Mouse (Mus musculus) ES-E14 (cell line): ENCODE results near the gene Cldn15. TPM values are rescaled to one million over a fixed set of nuclear protein-coding genes. Genes with fewer than 3 reads are reported as not detected.

Source experiments
- DNase-seq: peaks from one replicate; pipeline ENCODE4 v3.0.0-alpha.2; 2013; ENCODE audit warnings: low read depth, low spot score
- H3K27ac ChIP-seq: 2 replicates; pipeline ENCODE4 v1.5.1; 2012; ENCODE audit warnings: low read depth, mild to moderate bottlenecking, low read length, moderate library complexity, mixed read lengths; ENCODE audit not compliant: poor library complexity, insufficient read depth, severe bottlenecking
- H3K36me3 ChIP-seq: 2 replicates; pipeline ENCODE4 v1.6.1; 2012; ENCODE audit warnings: mild to moderate bottlenecking, low read length, moderate library complexity, mixed read lengths; ENCODE audit not compliant: control insufficient read depth, poor library complexity, insufficient read depth, severe bottlenecking
- H3K4me1 ChIP-seq, 2 experiments: fragments of 150-350 bp in 1 of 2; sonication (generic) in 1 of 2; 2 replicates each; pipeline ENCODE4 v1.6.1; 2012; ENCODE audit warnings: low read length in 2 of 2, mild to moderate bottlenecking in 1 of 2, mixed read lengths in 1 of 2; ENCODE audit not compliant: control insufficient read depth in 2 of 2, insufficient read depth in 2 of 2, poor library complexity in 1 of 2
- H3K4me3 ChIP-seq, 2 experiments: fragments of 150-350 bp in 1 of 2; sonication (generic) in 1 of 2; 2 replicates each; pipeline ENCODE4 v1.5.1; 2012; ENCODE audit warnings: low read length in 2 of 2, low read depth in 1 of 2, mild to moderate bottlenecking in 1 of 2, mixed read lengths in 1 of 2; ENCODE audit not compliant: insufficient read depth in 1 of 2, poor library complexity in 1 of 2, severe bottlenecking in 1 of 2
- H3K9ac ChIP-seq: 2 replicates; pipeline ENCODE4 v1.6.1; 2012; ENCODE audit warnings: low read depth, mild to moderate bottlenecking, low read length, mixed read lengths; ENCODE audit not compliant: poor library complexity, insufficient read depth, severe bottlenecking
- H3K9me3 ChIP-seq: fragments of 150-350 bp; sonication (generic); 2 replicates; pipeline ENCODE4 v1.6.1; 2012; ENCODE audit warnings: low read depth, mild to moderate bottlenecking, low read length; ENCODE audit not compliant: control insufficient read depth, insufficient read depth
- CHD2 ChIP-seq: IDR thresholded peaks from 2 replicates; pipeline ENCODE4 v1.6.1; 2014; ENCODE audit warnings: mild to moderate bottlenecking, low read depth, low read length, inconsistent platforms
- HCFC1 ChIP-seq: IDR thresholded peaks from 2 replicates; pipeline ENCODE4 v1.6.1; 2012; ENCODE audit warnings: low read length, inconsistent platforms, borderline replicate concordance; ENCODE audit not compliant: insufficient read depth
- MAFK ChIP-seq: IDR thresholded peaks from 2 replicates; pipeline ENCODE4 v1.6.1; 2014; ENCODE audit warnings: mild to moderate bottlenecking, low read depth, low read length, inconsistent platforms; ENCODE audit not compliant: insufficient read depth
- ZC3H11A ChIP-seq: IDR thresholded peaks from 2 replicates; pipeline ENCODE4 v1.6.1; 2012; ENCODE audit warnings: low read depth, mild to moderate bottlenecking, inconsistent platforms, low read length, borderline replicate concordance
- ZNF384 ChIP-seq: IDR thresholded peaks from 2 replicates; pipeline ENCODE4 v1.6.1; 2012; ENCODE audit warnings: low read depth, low read length, inconsistent platforms
- in situ Hi-C, 2 experiments: fragments of 600-800 bp; cut with MboI; formaldehyde crosslinking; loops; one replicate each; pipeline ENCODE4 v1.15.1; 2025; ENCODE audit warnings: low sequenced_read_pairs in 2 of 2, inconsistent platforms in 1 of 2; ENCODE audit not compliant: unreplicated experiment in 2 of 2
- total RNA-seq: library from RNA; depleted of rRNA; stranded (reverse); fragments of 300-350 nt; gene quantifications from 2 replicates; pipeline ENCODE4 v1.2.3, GENCODE M21; 2012; rRNA removed

Cldn15 gene
- total RNA-seq, 1 experiment = 0.94 TPM

DNA sequence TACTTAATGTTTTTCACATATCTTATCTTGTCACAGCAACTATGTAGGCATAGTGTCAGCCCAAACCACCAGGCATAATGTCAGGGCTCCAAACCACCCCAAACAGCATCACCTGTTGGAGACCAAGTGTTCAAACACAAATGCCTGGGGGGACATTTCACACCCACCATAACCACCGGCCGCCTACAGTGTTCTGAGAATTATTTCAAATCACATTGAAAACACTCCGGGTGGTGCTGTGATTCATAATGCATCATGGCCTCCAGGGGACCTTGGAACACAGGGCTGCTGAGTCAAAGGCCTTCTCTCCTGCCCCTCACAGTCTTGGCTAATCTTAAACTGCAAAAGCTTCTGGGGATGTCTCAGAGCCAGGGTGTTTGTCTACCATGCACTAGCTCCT is 49.5 kb downstream of the Cldn15 start:
- H3K4me1 ChIP-seq = 0 out of 4 replicates have a peak, but pooled peaks cover 0 to 2% of the 10 kb centered on the region in 2 experiments
- H3K36me3 ChIP-seq = no peaks in the 10 kb centered on the region
- H3K4me3 ChIP-seq = no peak overlapping the region
- no peaks in the 10 kb centered on the region for H3K9me3 ChIP-seq
- in situ Hi-C loops = loop anchor here in 1 of 2 experiments (10.0 kb wide), 1 partner anchor 89 kb away; no protein-coding TSS in a partner anchor
- no peak for TF ChIP-seq ZC3H11A
- no peak for TF ChIP-seq MAFK
- no peak for TF ChIP-seq HCFC1
- no peak for TF ChIP-seq CHD2
- TF ChIP-seq ZNF384 = no peak
- no peak overlapping the region for H3K27ac ChIP-seq
- no peak overlapping the region for H3K9ac ChIP-seq
- DNase-seq = no peak

DNA sequence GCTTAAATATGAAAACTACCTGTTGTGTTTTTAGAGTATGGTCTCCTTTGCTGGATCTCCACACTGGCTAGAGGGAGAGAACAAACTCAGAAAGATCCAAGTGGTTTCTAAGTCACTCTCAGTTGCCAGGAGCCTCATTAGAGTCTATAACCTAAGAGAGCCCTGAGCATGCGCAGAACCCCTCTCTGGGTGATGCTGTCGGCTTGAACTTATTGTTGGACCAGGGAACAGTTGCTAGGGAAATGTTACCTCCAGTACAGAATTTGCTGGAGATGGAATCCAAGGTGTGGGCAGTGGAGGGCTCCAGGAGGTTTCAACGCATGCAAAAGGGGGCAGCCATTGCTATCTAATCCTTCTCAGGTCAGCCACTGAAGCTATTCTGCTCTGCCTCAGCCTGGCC is 57.9 kb downstream of the Cldn15 start:
- in situ Hi-C loops = no loop called here
- no peak for TF ChIP-seq ZC3H11A
- H3K27ac ChIP-seq = no peak overlapping the region
- no peak overlapping the region for H3K4me3 ChIP-seq
- no peak overlapping the region for H3K9ac ChIP-seq
- no peak for DNase-seq
- H3K4me1 ChIP-seq = peaks cover 2 to 12% of the 10 kb centered on the region in 2 experiments; a peak in 1 of 4 replicates
- H3K9me3 ChIP-seq = no peaks in the 10 kb centered on the region
- H3K36me3 ChIP-seq = no peaks in the 10 kb centered on the region

DNA sequence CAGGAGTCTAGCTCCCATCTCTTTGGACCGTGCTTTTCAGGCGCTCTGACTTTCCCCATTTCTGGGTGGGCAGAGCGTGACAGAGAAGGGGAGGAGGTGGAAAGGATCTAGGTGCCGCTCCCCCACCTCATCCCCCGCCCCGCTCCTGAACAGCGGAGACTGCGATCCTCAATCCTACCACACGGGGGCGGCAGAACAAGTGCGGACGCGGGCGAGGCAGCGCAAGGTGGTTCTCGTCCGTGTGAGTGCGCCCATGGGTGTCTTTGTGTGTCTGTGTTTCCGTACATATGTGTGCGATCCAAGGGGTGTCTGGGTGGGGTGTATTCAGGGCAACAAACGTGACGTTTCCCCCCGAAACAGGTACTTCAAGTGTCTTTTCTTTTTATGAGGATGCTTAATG is 58.7 kb downstream of the Cldn15 start:
- H3K9ac ChIP-seq = 0 out of 2 replicates have a peak overlapping the region, but pooled peaks have one; percentile 50
- H3K4me1 ChIP-seq = peaks cover 2 to 12% of the 10 kb centered on the region in 2 experiments; a peak in 1 of 4 replicates
- no peak overlapping the region for H3K27ac ChIP-seq
- peak; percentile 78 for DNase-seq
- TF ChIP-seq CHD2 = no peak
- no peaks in the 10 kb centered on the region for H3K9me3 ChIP-seq
- peak overlapping the region; percentile 13 to 44; a peak in 3 of 4 replicates for H3K4me3 ChIP-seq
- no peaks in the 10 kb centered on the region for H3K36me3 ChIP-seq
- in situ Hi-C loops = no loop called here

Other genes starting within 250 kb of the Cldn15 start
- 2.9 and 5.8 TPM in 2 replicates for gene Col26a1, start 83.4 kb upstream of the Cldn15 start, total RNA-seq
- gene Ift22, start 58.5 kb upstream of the Cldn15 start, total RNA-seq = 15.9 and 18.3 TPM in 2 replicates
- gene Fis1, start 13.3 kb upstream of the Cldn15 start, total RNA-seq = 106 and 114 TPM in 2 replicates
- 155 and 201 TPM in 2 replicates for gene Plod3, start 20.4 kb downstream of the Cldn15 start, total RNA-seq
- 41.2 and 46.0 TPM in 2 replicates for gene Znhit1, start 21.4 kb downstream of the Cldn15 start, total RNA-seq
- gene Vgf, start 59.8 kb downstream of the Cldn15 start, total RNA-seq = 32.2 and 45.6 TPM in 2 replicates
- 76.4 and 112 TPM in 2 replicates for gene Ap1s1, start 79.5 kb downstream of the Cldn15 start, total RNA-seq
- 91.8 and 166 TPM in 2 replicates for gene Serpine1, start 105.7 kb downstream of the Cldn15 start, total RNA-seq
- gene Trim56, start 149.6 kb downstream of the Cldn15 start, total RNA-seq = 5.3 and 7.2 TPM in 2 replicates
- 3.1 and 3.4 TPM in 2 replicates for gene Muc3, start 182.7 kb downstream of the Cldn15 start, total RNA-seq
- 0.26 and 0.36 TPM in 2 replicates for gene Muc3a, start 245.8 kb downstream of the Cldn15 start, total RNA-seq